Mouse (Mus musculus) heart, embryonic 16.5 days (tissue): ENCODE results near the gene Arv1. TPM values are rescaled to one million over a fixed set of nuclear protein-coding genes. Genes with fewer than 3 reads are reported as not detected.

Experiments used
- ATAC-seq: fragments of 200-750 bp; cut with Nextera tagmentation; replicated peaks from 2 replicates; pipeline ENCODE4 v1.8.0; 2017; ENCODE audit warnings: moderate number of reproducible peaks; ENCODE audit not compliant: insufficient read depth, low FRiP score; ENCODE audit errors: extremely low read depth
- H3K27ac ChIP-seq: fragments of 300-500 bp; sonication (generic); 2 replicates; pipeline ENCODE4 v1.5.1; 2014; ENCODE audit warnings: mild to moderate bottlenecking, low read length, control low read depth, moderate library complexity
- H3K27me3 ChIP-seq: fragments of 300-500 bp; sonication (generic); 2 replicates; pipeline ENCODE4 v1.6.1; 2014; ENCODE audit warnings: low read length, mixed read lengths; ENCODE audit not compliant: control insufficient read depth, insufficient read depth
- H3K36me3 ChIP-seq: fragments of 300-500 bp; sonication (generic); 2 replicates; pipeline ENCODE4 v1.6.1; 2014; ENCODE audit not compliant: control insufficient read depth, insufficient read depth
- H3K4me1 ChIP-seq: fragments of 300-500 bp; sonication (generic); 2 replicates; pipeline ENCODE4 v1.6.1; 2014; ENCODE audit warnings: low read length, mixed read lengths; ENCODE audit not compliant: control insufficient read depth, insufficient read depth
- H3K4me2 ChIP-seq: fragments of 300-500 bp; sonication (generic); 2 replicates; pipeline ENCODE4 v1.6.1; 2014; ENCODE audit warnings: low read depth, mild to moderate bottlenecking, control low read depth, low read length
- H3K4me3 ChIP-seq: fragments of 300-500 bp; sonication (generic); 2 replicates; pipeline ENCODE4 v1.5.1; 2014; ENCODE audit warnings: mild to moderate bottlenecking, control low read depth, low read length
- H3K9ac ChIP-seq: fragments of 300-500 bp; sonication (generic); 2 replicates; pipeline ENCODE4 v1.6.1; 2014; ENCODE audit warnings: low read length, control low read depth
- H3K9me3 ChIP-seq: fragments of 300-500 bp; sonication (generic); replicated peaks from 2 replicates; pipeline ENCODE4 v1.6.1; 2016; ENCODE audit warnings: low read length; ENCODE audit not compliant: control insufficient read depth
- WGBS: fragments of 180-500 bp; shearing (Covaris S2); extraction: QIAGEN DNeasy Blood & Tissue Kit; methylation state at CpG from one replicate; pipeline ENCODE4 v1.1.7; 2014; 5-methylcytosine and 5-hydroxymethylcytosine counted together
- polyA plus RNA-seq: library from polyadenylated mRNA; unstranded; fragments of >200 nt; fragmentation: Nextera tagmentation; extraction: Ambion mirVana; gene quantifications from 2 replicates; pipeline ENCODE4 v1.2.1, GENCODE M21; 2015

Gene Arv1
- polyA plus RNA-seq, 1 experiment from 2014 or later: 16.0 TPM

DNA sequence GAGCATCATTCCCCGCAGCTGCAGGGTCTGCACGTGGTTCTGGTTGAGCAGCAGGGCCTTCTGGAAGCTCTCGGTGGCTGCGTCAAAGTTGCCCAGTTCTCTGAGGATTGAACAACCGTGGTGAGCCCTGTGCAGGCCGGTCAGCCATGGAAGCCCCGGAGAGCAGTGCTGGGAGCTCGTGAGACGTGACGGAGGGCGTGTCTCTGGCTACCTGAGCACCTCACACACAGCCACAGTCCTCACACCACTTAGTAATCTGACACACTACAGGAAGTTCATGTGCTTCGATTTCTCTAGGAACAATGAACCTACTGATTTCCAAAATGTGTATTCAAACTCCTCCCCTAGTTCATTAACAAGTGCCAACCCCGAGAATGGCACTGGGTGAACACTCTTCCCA, 33.0 kb upstream of the Arv1 start:
- Histone ChIP-seq H3K9me3 (no peaks in the 10 kb centered on the region), H3K4me2 (no peak overlapping the region), H3K4me3 (no peak overlapping the region), H3K27ac (no peak overlapping the region), H3K4me1 (no peaks in the 10 kb centered on the region), H3K9ac (no peak overlapping the region), H3K27me3 (no peaks in the 10 kb centered on the region), H3K36me3 (peaks cover 12% of the 10 kb centered on the region; the same call in 1 of the 2 replicates)
- WGBS: 86% methylated on average over 13 of the region's 13 CpGs
- ATAC-seq: no peak

- Histone ChIP-seq H3K27me3 (no peaks in the 10 kb centered on the region), H3K36me3 (peaks cover 11% of the 10 kb centered on the region; the same call in 1 of the 2 replicates), H3K27ac (no peak overlapping the region), H3K4me2 (no peak overlapping the region), H3K9me3 (no peaks in the 10 kb centered on the region), H3K9ac (no peak overlapping the region), H3K4me1 (no peaks in the 10 kb centered on the region), H3K4me3 (no peak overlapping the region)
- 93% methylated on average over 4 of the region's 4 CpGs for WGBS
- no peak for ATAC-seq
Measured at GRCm38 (mm10) chr8:124691706-124692105, 30.2 kb upstream of the Arv1 start.

GRCm38 (mm10) chr8:124695424-124696100, 26.4 kb upstream of the Arv1 start:
- no peak overlapping the region for H3K27ac ChIP-seq
- no peak overlapping the region for H3K9ac ChIP-seq
- H3K4me3 ChIP-seq: no peak overlapping the region
- peaks cover 17% of the 10 kb centered on the region for H3K36me3 ChIP-seq
- H3K4me1 ChIP-seq: no peaks in the 10 kb centered on the region
- no peaks in the 10 kb centered on the region for H3K27me3 ChIP-seq
- 89% methylated on average over 22 of the region's 22 CpGs for WGBS
- ATAC-seq: no peak
- no peak overlapping the region for H3K4me2 ChIP-seq
- no peaks in the 10 kb centered on the region for H3K9me3 ChIP-seq

DNA sequence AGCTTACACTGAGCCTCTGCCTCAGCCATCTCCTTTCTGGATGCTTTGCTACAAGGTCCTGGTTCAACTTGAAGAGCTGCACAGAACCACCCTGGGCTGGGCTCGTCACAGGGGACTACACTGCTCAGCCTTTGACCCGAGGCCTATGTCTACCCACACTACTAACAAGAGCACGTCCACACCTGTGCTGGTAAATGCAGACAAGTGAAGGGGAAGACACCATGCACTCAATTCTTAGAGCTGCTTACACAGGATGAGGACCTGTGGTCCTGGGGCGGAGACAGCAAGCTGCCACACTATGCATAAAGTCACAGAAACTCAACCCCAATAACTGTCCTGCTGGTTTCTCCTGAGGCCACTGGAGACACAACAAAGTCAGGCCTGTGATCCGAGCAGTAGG, 21.7 kb upstream of the Arv1 start:
- Histone ChIP-seq H3K9ac (no peak overlapping the region), H3K27ac (no peak overlapping the region; the same call in 1 of the 2 replicates), H3K27me3 (no peaks in the 10 kb centered on the region), H3K36me3 (peaks cover 11% of the 10 kb centered on the region), H3K4me1 (no peaks in the 10 kb centered on the region), H3K4me2 (no peak overlapping the region), H3K9me3 (no peaks in the 10 kb centered on the region), H3K4me3 (no peak overlapping the region)
- ATAC-seq: no peak
- 85% methylated on average over 5 of the region's 5 CpGs for WGBS

- 0 out of 2 replicates have a peak, but pooled peaks have one; percentile 64 for ATAC-seq
- Histone ChIP-seq H3K9me3 (no peaks in the 10 kb centered on the region), H3K27me3 (no peaks in the 10 kb centered on the region), H3K9ac (no peak overlapping the region), H3K27ac (no peak overlapping the region), H3K36me3 (peaks cover 11% of the 10 kb centered on the region), H3K4me1 (no peaks in the 10 kb centered on the region), H3K4me2 (no peak overlapping the region), H3K4me3 (no peak overlapping the region)
- WGBS: 75% methylated on average over 9 of the region's 9 CpGs
Measured at GRCm38 (mm10) chr8:124701023-124701422, 20.9 kb upstream of the Arv1 start.

- no peak for ATAC-seq
- WGBS: 78% methylated on average over 3 of the region's 3 CpGs
- H3K27ac ChIP-seq: no peak overlapping the region
- no peaks in the 10 kb centered on the region for H3K27me3 ChIP-seq
- no peaks in the 10 kb centered on the region for H3K9me3 ChIP-seq
- no peak overlapping the region for H3K4me2 ChIP-seq
- H3K4me1 ChIP-seq: no peaks in the 10 kb centered on the region
- peaks cover 11% of the 10 kb centered on the region for H3K36me3 ChIP-seq
- H3K4me3 ChIP-seq: no peak overlapping the region
- H3K9ac ChIP-seq: no peak overlapping the region
Measured at GRCm38 (mm10) chr8:124702183-124702582, 19.8 kb upstream of the Arv1 start.

- WGBS: 56% methylated on average over 4 of the region's 4 CpGs
- H3K27ac ChIP-seq: no peak overlapping the region
- no peaks in the 10 kb centered on the region for H3K4me1 ChIP-seq
- no peak overlapping the region for H3K4me3 ChIP-seq
- no peaks in the 10 kb centered on the region for H3K9me3 ChIP-seq
- no peaks in the 10 kb centered on the region for H3K27me3 ChIP-seq
- peaks cover 8% of the 10 kb centered on the region for H3K36me3 ChIP-seq
- ATAC-seq: no peak
- H3K9ac ChIP-seq: no peak overlapping the region
- no peak overlapping the region for H3K4me2 ChIP-seq
Measured at GRCm38 (mm10) chr8:124703526-124703925, 18.4 kb upstream of the Arv1 start.

GRCm38 (mm10) chr8:124704376-124704775, 17.6 kb upstream of the Arv1 start:
- Histone ChIP-seq H3K4me2 (no peak overlapping the region), H3K36me3 (peaks cover 3% of the 10 kb centered on the region; the same call in 1 of the 2 replicates), H3K27me3 (no peaks in the 10 kb centered on the region), H3K27ac (no peak overlapping the region), H3K9ac (no peak overlapping the region), H3K4me1 (no peaks in the 10 kb centered on the region), H3K4me3 (no peak overlapping the region), H3K9me3 (no peaks in the 10 kb centered on the region)
- WGBS: 82% methylated on average over 4 of the region's 4 CpGs
- ATAC-seq: no peak

- Histone ChIP-seq H3K4me2 (no peak overlapping the region), H3K4me1 (no peaks in the 10 kb centered on the region), H3K27me3 (no peaks in the 10 kb centered on the region), H3K27ac (no peak overlapping the region), H3K36me3 (peaks cover 5% of the 10 kb centered on the region; the same call in 1 of the 2 replicates), H3K9me3 (no peaks in the 10 kb centered on the region), H3K4me3 (no peak overlapping the region), H3K9ac (no peak overlapping the region)
- 95% methylated on average over 8 of the region's 8 CpGs for WGBS
- ATAC-seq: no peak
Measured at GRCm38 (mm10) chr8:124705823-124706222, 16.1 kb upstream of the Arv1 start.
